Mouse (Mus musculus): ENCODE results near the gene Zfp972.
"Not testable (repeated sequence)": the region's sequence is repeated elsewhere in the genome, so short reads cannot be mapped to it uniquely, and the experiment has no call there.

Gene Zfp972

DNA sequence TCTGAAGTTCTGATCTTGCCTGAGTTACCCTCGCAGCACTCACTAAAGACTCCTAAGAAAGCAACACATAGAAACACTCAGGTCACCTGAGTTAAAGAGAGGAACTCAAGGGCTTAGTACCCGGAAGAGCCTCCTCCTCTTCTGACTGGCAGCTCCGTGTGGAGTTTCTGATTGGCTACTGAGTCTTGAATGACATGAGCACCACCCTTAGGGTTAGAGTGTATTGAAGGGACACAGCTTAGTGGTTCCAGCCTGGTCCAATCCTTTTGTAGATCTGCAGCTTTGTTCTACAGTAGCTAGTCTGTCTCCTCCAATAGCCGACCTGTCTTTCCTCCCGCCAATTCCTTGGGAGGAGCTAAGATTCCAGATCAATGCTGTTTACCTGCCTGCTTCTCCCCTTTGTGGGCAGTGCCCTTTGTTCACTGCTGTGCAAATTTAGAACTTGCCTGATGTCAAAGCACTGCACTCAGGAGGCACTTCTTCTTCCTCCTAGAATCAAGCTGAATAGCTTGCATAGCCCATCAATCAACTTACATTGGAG lies at the start of gene Zfp972:
Gene Zfp972 (minus strand): TSS at position 51 of the 541 bp plus-strand sequence.
- DNase-seq (ENCODE audit: inconsistent age in 2 of 2, low spot score in 1 of 2) = not testable (repeated sequence)

DNA sequence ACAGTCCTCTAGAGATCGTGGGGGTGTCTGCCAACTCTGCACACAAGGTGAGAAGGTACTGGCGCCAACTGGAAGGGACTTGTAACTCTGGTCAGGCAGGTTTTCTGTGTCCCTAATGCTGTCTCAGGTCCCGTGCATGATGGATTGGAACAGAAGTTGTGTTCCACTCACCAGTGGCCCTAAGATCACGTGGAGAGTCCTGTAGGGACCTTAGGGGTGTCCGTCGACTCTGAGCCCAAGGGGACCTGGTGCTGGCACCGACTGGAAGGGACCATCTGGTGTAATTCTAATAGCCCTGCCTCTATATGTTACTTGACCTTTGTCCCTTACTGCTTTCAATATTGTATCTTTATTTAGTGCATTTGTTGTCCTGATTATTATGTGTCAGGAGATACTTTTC lies 49.4 kb upstream of the Zfp972 start:
- DNase-seq (ENCODE audit: inconsistent age in 2 of 2, low spot score in 1 of 2) = not testable (repeated sequence)

DNA sequence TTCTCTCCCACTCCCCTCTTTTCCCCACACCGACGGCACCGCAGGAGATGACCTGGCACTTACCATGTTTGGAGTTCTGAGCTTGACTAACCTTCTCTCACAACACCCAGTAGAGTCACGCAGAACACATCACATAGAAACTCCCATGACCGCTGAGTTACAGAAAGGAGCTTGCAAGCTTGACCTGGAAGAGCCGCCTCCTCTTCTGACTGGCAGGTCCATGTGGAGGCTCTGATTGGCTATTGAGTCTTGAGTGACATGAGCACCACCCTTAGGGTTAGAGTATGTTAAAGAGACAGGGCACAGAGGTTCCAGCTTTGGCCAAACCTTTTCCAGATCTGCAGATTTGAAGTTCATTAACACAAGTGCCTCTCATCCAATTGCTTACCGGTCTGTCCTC lies 31.7 kb upstream of the Zfp972 start, which contains the start of gene Gm14326:
Gene Gm14326 (minus strand): TSS at position 153 of the 400 bp plus-strand sequence.
- DNase-seq (ENCODE audit: inconsistent age in 2 of 2, low spot score in 1 of 2) = peak; percentile 91 to 96

DNA sequence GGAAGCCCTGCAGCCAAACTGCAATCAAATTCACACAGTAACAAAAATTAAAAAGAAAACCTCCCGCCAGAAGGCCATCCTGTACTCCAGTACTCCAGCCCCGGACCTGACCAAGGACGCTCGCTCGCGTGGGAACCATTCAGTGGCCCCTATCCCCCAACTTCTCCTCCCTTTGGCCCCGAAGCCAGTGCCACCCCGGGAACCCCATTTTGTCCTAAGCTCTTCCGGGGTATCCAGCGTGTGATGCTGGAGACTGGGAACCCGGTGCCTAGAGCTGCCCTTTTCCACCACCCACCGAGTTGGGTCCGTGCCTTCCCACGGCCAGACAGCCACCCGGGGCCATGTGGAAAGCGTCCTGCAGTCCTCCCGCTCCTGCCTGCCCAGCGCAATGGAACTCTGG lies 31.3 kb upstream of the Zfp972 start:
- DNase-seq (ENCODE audit: inconsistent age in 2 of 2, low spot score in 1 of 2) = peak; percentile 56 to 80

DNA sequence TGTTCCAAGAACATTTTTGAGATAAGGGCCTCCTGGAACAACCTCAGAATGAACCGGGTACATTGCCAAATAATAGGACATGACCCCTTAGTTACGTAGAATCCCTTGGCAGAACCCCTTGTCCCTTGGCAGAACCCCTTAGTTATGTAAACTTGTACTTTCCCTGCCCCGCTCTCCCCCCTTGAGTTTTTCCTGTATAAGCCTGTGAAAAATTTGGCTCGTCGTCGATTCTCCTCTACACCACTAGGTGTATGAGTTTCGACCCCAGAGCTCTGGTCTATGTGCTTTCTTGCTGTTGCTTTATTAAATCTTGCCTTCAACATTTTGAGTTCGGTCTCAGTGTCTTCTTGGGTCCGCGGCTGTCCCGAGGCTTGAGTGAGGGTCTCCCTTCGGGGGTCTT lies 22.1 kb downstream of the Zfp972 start:
- DNase-seq (ENCODE audit: inconsistent age in 2 of 2, low spot score in 1 of 2) = peak in 1 of 2 experiments; percentile 22

DNA sequence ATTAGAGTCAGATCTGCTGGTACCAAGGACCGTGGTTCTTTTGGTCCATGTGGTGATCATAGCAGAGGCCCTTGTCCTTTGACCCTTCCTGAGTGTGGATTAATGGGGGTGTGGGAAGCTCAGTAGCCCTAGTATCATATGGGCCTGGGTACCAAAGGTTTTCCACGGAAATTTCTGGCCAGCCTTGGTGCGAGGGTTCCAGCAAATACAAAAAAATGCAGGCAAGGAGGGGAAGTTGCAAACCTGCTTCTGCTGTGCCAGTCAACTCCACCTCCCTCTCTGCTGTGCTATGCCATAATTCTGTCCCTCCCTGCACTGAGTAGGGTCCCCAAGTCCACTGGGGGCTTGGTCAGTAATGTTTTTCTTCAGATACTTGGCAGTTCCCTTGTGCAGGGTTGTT lies 27.2 kb downstream of the Zfp972 start:
- DNase-seq (ENCODE audit: inconsistent age in 2 of 2, low spot score in 1 of 2) = peak; percentile 9 to 53

DNA sequence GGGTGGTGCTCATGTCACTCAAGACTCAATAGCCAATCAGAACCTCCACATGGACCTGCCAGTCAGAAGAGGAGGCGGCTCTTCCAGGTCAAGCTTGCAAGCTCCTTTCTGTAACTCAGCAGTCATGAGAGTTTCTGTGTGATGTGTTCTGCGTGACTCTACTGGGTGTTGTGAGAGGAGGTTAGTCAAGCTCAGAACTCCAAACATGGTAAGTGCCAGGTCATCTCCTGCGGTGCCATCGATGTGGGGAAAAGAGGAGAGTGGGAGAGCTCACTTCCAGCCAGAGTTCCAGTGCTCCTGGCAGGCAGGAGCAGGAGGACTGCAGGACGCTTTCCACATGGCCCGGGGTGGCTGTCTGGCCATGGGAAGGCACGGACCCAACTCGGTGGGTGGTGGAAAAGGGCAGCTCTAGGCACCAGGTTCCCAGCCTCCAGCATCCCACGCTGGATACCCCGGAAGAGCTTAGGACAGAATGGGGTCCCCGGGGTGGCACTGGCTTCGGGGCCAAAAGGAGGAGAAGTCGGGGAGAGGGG lies 28.3 kb downstream of the Zfp972 start, which contains the start of gene Gm14327:
Gene Gm14327 (plus strand): TSS at position 51 of the 533 bp plus-strand sequence.
- peak; percentile 26 to 71 for DNase-seq (ENCODE audit: inconsistent age in 2 of 2, low spot score in 1 of 2)

DNA sequence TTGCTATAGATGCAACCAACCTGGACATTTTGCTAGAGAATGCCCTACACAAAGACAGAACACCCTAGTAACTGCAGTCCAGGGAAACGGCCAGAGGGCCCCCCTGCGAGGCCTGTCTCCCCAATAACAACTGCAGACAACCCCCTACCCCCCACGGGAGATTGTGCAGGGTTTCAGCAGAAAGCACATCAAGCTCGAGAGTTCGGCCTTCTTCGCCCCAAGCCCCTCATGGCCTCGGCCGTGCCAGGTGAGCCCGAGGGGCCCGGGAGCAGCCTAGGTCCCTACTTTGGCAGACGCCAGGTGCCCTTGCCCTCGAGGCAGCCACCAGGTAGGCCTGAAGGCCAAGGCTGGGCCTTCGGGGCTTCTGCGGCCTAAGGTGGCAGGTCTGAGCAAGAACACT lies 37.7 kb downstream of the Zfp972 start:
- not testable (repeated sequence) for DNase-seq (ENCODE audit: inconsistent age in 2 of 2, low spot score in 1 of 2)

DNA sequence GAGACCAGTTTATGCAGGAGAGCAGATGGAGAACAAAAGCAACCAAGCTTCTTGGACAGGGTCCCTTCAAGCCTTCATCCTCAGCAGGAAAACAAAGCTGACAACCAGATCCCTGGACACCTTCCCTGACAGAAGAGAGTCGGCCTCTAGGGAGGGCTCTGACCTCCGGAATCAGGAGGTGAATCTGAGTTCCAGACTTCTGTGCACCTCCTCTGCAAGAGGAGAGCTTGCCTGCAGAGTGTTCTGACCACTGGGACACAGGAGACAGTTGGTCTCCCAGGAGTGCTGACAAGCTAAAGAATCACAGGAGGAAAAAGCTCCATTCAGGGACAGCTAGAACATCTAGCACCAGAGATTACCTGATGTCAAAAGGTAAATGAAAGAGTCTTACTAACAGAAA lies 63.2 kb downstream of the Zfp972 start:
- not testable (repeated sequence) for DNase-seq (ENCODE audit: inconsistent age in 2 of 2, low spot score in 1 of 2)

Data from adrenal gland, adult (tissue).